Mouse (Mus musculus) liver, postnatal 0 days (tissue): Measurements from ENCODE around the gene Mboat2.

Experiments used
- CTCF ChIP-seq: sonication (generic); IDR thresholded peaks from 2 replicates; pipeline ENCODE4 v1.5.1; 2016; ENCODE audit warnings: antibody characterized with exemption, low read depth
- EP300 ChIP-seq: IDR thresholded peaks from 2 replicates; pipeline ENCODE4 v1.6.1; 2016; ENCODE audit warnings: antibody characterized with exemption, low read depth, mild to moderate bottlenecking

GRCm38 (mm10) chr12:24823636-24824354 is 6.9 kb upstream of the Mboat2 start:
- TF ChIP-seq EP300: no peak
- no peak for TF ChIP-seq CTCF
